Mouse (Mus musculus) kidney, postnatal 0 days (tissue): ENCODE results near the gene Ankrd55. TPM values are rescaled to one million over a fixed set of nuclear protein-coding genes. Genes with fewer than 3 reads are reported as not detected.

Experiments used
- ATAC-seq: fragments of 200-750 bp; cut with Nextera tagmentation; replicated peaks from 2 replicates; pipeline ENCODE4 v1.8.0; 2017; ENCODE audit warnings: low read depth, moderate number of reproducible peaks, moderate TSS enrichment, moderate library complexity; ENCODE audit not compliant: low FRiP score
- DNase-seq: peaks from one replicate; pipeline ENCODE4 v3.0.0-alpha.2; 2016; ENCODE audit warnings: low spot score
- H3K27ac ChIP-seq: fragments of 300-500 bp; sonication (generic); 2 replicates; pipeline ENCODE4 v1.5.1; 2014; ENCODE audit warnings: mild to moderate bottlenecking
- H3K27me3 ChIP-seq: fragments of 300-500 bp; sonication (generic); 2 replicates; pipeline ENCODE4 v1.6.1; 2014; ENCODE audit warnings: low read length, mixed read lengths; ENCODE audit not compliant: insufficient read depth
- H3K36me3 ChIP-seq: fragments of 300-500 bp; sonication (generic); 2 replicates; pipeline ENCODE4 v1.6.1; 2014; ENCODE audit warnings: low read length, mixed read lengths; ENCODE audit not compliant: insufficient read depth
- H3K4me1 ChIP-seq: fragments of 300-500 bp; sonication (generic); replicated peaks from 2 replicates; pipeline ENCODE4 v1.6.1; 2014; ENCODE audit warnings: antibody characterized with exemption, low read length, mixed read lengths; ENCODE audit not compliant: insufficient read depth
- H3K4me2 ChIP-seq: fragments of 300-500 bp; sonication (generic); 2 replicates; pipeline ENCODE4 v1.6.1; 2014; ENCODE audit warnings: mild to moderate bottlenecking, low read length, moderate library complexity, mixed read lengths
- H3K4me3 ChIP-seq: fragments of 300-500 bp; sonication (generic); replicated peaks from 2 replicates; pipeline ENCODE4 v1.5.1; 2014; ENCODE audit warnings: low read depth, low read length
- H3K9ac ChIP-seq: fragments of 300-500 bp; sonication (generic); 2 replicates; pipeline ENCODE4 v1.6.1; 2014; ENCODE audit warnings: low read depth, low read length
- H3K9me3 ChIP-seq: fragments of 300-500 bp; sonication (generic); replicated peaks from 2 replicates; pipeline ENCODE4 v1.6.1; 2016; ENCODE audit warnings: low read length, inconsistent platforms, mixed read lengths
- CTCF ChIP-seq: IDR thresholded peaks from 2 replicates; pipeline ENCODE4 v1.5.1; 2016; ENCODE audit warnings: antibody characterized with exemption, low read depth, mild to moderate bottlenecking, moderate library complexity
- WGBS: fragments of 180-500 bp; shearing (Covaris S2); extraction: QIAGEN DNeasy Blood & Tissue Kit; methylation state at CpG from one replicate; pipeline ENCODE4 v1.1.7; 2014; 5-methylcytosine and 5-hydroxymethylcytosine counted together
- polyA plus RNA-seq: library from polyadenylated mRNA; unstranded; fragments of >200 nt; fragmentation: Nextera tagmentation; extraction: Ambion mirVana; gene quantifications from 2 replicates; pipeline ENCODE4 v1.2.1, GENCODE M21; 2015

Gene Ankrd55
- 0.30 and 0.36 TPM in 2 replicates for polyA plus RNA-seq

GRCm38 (mm10) chr13:112288225-112289178 is at the start of gene Ankrd55:
Ankrd55 (plus strand) TSS chr13:112288451.
- Histone ChIP-seq H3K9ac (0 out of 2 replicates have a peak within 1 kb of the TSS, but pooled peaks have one; percentile 28), H3K4me3 (0 out of 2 replicates have a peak within 1 kb of the TSS, but pooled peaks have one; percentile 17), H3K9me3 (no peaks in the 10 kb centered on the region), H3K4me1 (peaks cover 11% of the 10 kb centered on the region), H3K36me3 (no peaks in the 10 kb centered on the region), H3K27ac (no peak within 1 kb of the TSS), H3K4me2 (peak within 1 kb of the TSS; percentile 55), H3K27me3 (no peaks in the 10 kb centered on the region)
- TF ChIP-seq CTCF, result no peak
- WGBS, result 9% methylated on average over 22 of the region's 22 CpGs
- DNase-seq (peak; percentile 74), ATAC-seq (peak; percentile 84; the same call in 1 of the 2 replicates)

- no peak for DNase-seq
Observed at GRCm38 (mm10) chr13:112239239-112239638, 49.0 kb upstream of the Ankrd55 start.

GRCm38 (mm10) chr13:112241431-112241830 is 46.8 kb upstream of the Ankrd55 start:
- 27% methylated on average over 8 of the region's 8 CpGs for WGBS
- H3K9me3 ChIP-seq, result no peaks in the 10 kb centered on the region
- no peak overlapping the region for H3K9ac ChIP-seq
- H3K27me3 ChIP-seq, result no peaks in the 10 kb centered on the region
- H3K4me1 ChIP-seq, result no peaks in the 10 kb centered on the region
- ATAC-seq (no peak), DNase-seq (no peak)
- H3K36me3 ChIP-seq, result no peaks in the 10 kb centered on the region
- no peak for TF ChIP-seq CTCF
- no peak overlapping the region for H3K27ac ChIP-seq
- H3K4me3 ChIP-seq, result no peak overlapping the region
- H3K4me2 ChIP-seq, result no peak overlapping the region

More at GRCm38 (mm10) chr13:112239239-112239638, 49.0 kb upstream of the Ankrd55 start:
- H3K9ac ChIP-seq, result no peak overlapping the region
- H3K4me2 ChIP-seq, result no peak overlapping the region
- no peaks in the 10 kb centered on the region for H3K36me3 ChIP-seq
- H3K4me3 ChIP-seq, result no peak overlapping the region
- H3K27ac ChIP-seq, result no peak overlapping the region
- ATAC-seq, result no peak
- no peaks in the 10 kb centered on the region for H3K4me1 ChIP-seq
- H3K27me3 ChIP-seq, result no peaks in the 10 kb centered on the region
- TF ChIP-seq CTCF, result no peak
- H3K9me3 ChIP-seq, result no peaks in the 10 kb centered on the region
- WGBS, result 89% methylated on average over 2 of the region's 2 CpGs

- no peak overlapping the region for H3K4me2 ChIP-seq
- no peaks in the 10 kb centered on the region for H3K9me3 ChIP-seq
- no peaks in the 10 kb centered on the region for H3K36me3 ChIP-seq
- H3K27me3 ChIP-seq, result no peaks in the 10 kb centered on the region
- WGBS, result 59% methylated on average over 5 of the region's 5 CpGs
- H3K4me3 ChIP-seq, result no peak overlapping the region
- ATAC-seq (no peak), DNase-seq (no peak)
- TF ChIP-seq CTCF, result no peak
- H3K4me1 ChIP-seq, result no peaks in the 10 kb centered on the region
- no peak overlapping the region for H3K27ac ChIP-seq
- no peak overlapping the region for H3K9ac ChIP-seq
Observed at GRCm38 (mm10) chr13:112245131-112245530, 43.1 kb upstream of the Ankrd55 start.

GRCm38 (mm10) chr13:112251433-112251832 is 36.8 kb upstream of the Ankrd55 start:
- WGBS, result 71% methylated on average over 2 of the region's 2 CpGs
- Histone ChIP-seq H3K27ac (no peak overlapping the region), H3K36me3 (no peaks in the 10 kb centered on the region), H3K4me2 (no peak overlapping the region), H3K9me3 (no peaks in the 10 kb centered on the region), H3K9ac (no peak overlapping the region), H3K4me3 (no peak overlapping the region), H3K27me3 (no peaks in the 10 kb centered on the region), H3K4me1 (peaks cover 5% of the 10 kb centered on the region; the same call in 1 of the 2 replicates)
- DNase-seq, result no peak
- no peak for TF ChIP-seq CTCF
- no peak for ATAC-seq

GRCm38 (mm10) chr13:112252012-112252411 is 36.2 kb upstream of the Ankrd55 start:
- DNase-seq, result no peak
- Histone ChIP-seq H3K9ac (no peak overlapping the region), H3K36me3 (no peaks in the 10 kb centered on the region), H3K4me1 (peaks cover 5% of the 10 kb centered on the region; the same call in 1 of the 2 replicates), H3K4me2 (no peak overlapping the region), H3K9me3 (no peaks in the 10 kb centered on the region), H3K27ac (no peak overlapping the region), H3K27me3 (no peaks in the 10 kb centered on the region), H3K4me3 (no peak overlapping the region)
- ATAC-seq, result no peak
- TF ChIP-seq CTCF, result no peak
- 75% methylated on average over 3 of the region's 3 CpGs for WGBS
